Mouse (Mus musculus) kidney, adult 18-20 months (tissue): ENCODE measurements around the gene Sidt2.

Experiments used
- DNase-seq: peaks from one replicate; pipeline ENCODE4 v3.0.0; 2021

The Sidt2 gene

DNA sequence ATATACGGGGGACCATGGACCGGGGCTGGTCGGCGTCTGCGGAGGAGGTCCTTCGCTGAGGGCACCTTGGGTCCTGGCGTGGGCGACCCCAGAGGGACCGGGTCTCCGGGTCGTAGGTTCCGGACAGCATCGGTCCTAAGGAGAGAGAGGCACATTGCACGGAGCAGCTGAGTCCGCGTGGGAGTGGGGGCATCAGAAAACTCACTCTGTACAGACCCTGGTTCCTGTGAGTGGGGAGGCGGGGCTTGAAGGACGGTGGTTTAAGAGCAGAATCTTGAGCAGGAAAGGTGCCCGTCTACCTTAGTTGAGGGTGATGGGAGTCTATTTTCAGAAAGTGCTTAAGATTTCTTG lies 48.0 kb downstream of the Sidt2 start:
- no peak for DNase-seq

DNA sequence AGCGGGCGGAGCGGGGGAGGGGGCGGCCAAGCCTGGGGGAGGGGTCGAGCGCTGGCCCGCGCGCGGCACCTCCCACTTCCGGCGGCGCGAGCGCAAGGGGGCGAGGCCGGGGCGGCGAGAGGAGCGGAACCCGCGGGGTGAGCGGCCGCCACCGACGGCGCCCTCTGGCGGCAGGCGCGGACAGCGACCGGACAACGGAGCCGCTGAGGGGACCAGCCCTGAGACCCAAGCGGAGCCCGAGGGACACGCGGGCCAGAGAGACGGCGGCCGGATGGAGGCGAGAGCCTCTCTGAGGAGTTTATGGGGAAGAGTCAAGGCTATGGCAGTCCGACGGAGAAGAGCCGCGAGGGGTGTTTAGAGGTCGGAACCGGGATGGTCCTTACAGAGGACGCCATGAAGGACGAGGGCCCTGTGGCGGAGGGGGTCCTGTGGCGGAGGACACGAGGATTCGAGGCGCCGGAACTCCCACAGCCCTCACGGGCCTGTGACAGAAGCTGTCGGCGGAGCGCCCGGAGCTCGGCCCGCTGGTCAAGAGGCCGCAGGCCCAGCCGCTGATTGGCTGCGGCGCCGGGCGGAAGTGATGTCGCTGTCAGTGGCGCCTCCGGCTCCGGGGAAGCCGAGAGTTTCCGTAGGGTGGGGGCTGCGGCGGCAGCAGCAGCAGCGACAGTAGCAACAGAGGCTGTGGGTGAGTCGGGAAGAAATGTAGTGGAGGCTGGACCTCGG lies 48.5 kb downstream of the Sidt2 start, which contains the start of the genes Pcsk7 and Rnf214:
Gene Pcsk7, plus strand, starts transcription at position 143 of the 723 bp plus-strand sequence.
Gene Rnf214, minus strand, starts transcription at position 557 of the 723 bp plus-strand sequence.
- DNase-seq, result peak; percentile 91

DNA sequence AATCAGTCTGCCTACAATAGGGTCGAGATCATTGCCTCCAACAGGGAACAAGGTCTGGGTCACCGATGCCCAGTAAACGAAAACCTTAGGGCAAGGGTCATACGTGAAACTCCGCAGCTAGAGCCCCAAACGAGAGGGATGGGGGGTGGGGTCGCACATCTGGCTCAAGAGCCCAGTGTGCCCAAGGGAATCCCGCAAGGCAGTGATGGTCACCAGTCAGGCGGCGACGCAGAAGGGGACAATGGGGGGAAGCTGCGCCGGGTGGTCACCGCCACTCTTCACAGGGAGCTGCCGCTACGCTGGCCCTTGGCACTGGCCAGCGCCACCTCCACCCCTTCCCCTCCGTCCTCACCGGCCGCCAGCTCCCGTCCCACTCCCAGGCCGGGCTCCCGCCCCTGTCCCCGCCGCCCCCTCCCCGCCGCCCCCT lies 49.2 kb downstream of the Sidt2 start:
- DNase-seq, result peak; percentile 32

DNA sequence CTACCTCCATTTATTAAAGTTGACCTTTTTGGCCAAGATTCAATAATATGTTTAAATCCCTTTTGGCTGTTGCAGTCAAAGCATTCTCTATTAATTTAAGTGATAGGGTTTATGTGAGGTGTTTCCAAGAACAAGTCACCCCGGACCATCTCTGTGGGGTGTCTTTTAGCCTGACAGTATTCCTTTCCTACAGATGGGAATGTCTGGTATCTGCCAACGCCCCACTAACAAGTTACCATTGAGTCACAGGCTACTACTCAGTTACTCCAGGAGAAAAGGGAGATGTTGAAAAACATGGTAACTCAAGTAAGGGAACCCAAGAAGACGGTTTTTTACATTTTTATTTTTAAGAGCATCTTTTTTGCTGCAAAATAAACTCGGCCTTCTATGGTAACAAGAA lies 49.9 kb downstream of the Sidt2 start:
- no peak for DNase-seq

- no peak for DNase-seq
Measured at GRCm38 (mm10) chr9:45893681-45894080, 61.4 kb downstream of the Sidt2 start.
